Mouse (Mus musculus) spleen, postnatal 4 days (tissue): ENCODE results near the gene Gpc3.

Source experiments
- DNase-seq, 2 experiments: peaks; one replicate each; pipeline ENCODE4 v3.0.0; 2022; ENCODE audit warnings: low spot score in 2 of 2

Gpc3 gene

DNA sequence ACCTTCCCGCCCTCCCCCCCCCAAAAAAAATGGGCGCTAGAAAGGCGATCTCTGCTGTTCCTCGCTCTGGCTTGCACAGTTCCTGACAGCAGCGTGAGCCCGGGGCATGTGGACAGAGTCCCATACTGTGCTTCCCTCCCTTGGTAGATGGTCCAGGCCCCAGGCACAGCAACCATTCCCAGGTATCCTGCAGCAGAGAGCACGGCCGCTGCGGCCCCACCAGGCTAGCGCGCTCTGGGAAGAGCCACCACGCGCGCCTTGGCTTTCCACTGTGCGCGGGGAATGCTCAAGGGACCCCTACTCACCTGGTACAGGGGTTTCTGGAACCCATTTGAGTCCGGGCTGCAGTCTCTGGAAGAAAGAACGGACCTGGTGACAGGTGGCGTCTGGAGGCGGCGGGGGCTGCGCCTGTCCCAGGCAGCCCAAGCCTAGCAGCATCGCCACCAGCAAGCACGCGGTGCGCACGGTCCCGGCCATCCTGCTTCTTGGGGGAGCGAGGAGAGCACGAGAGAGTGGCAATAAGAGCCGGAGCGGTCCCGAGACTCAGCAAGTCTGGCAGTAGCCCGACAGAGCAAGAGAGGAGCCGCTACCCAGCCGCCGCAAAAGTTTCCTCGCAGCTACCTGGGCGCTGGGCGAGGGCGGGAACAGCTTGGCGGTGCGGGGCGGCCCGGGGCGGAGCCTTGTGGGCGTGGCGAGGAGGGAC, at the start of gene Gpc3:
Gene Gpc3 (minus strand): TSS at position 623 of the 703 bp plus-strand sequence.
- DNase-seq, result peak; percentile 35 to 70

DNA sequence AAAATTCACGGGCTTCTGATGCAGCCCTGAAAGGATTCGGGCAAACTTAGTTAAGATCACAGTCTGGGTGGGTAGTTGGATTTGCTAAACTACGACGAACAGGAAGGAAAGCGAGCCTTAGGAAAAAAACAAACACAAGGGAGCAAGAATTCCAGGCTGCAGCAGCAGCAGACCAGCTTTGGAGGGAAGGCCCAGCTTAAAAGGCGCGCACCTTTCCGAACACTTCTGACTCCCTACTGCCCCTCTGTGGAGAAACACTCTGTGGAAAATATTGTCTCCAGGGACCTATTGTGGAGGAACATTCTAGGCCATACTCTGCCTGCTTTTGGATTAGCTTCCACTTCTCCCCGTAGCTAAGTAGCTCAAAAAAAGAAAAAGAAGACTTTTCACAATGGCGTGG, 38.2 kb upstream of the Gpc3 start:
- DNase-seq, result no peak

DNA sequence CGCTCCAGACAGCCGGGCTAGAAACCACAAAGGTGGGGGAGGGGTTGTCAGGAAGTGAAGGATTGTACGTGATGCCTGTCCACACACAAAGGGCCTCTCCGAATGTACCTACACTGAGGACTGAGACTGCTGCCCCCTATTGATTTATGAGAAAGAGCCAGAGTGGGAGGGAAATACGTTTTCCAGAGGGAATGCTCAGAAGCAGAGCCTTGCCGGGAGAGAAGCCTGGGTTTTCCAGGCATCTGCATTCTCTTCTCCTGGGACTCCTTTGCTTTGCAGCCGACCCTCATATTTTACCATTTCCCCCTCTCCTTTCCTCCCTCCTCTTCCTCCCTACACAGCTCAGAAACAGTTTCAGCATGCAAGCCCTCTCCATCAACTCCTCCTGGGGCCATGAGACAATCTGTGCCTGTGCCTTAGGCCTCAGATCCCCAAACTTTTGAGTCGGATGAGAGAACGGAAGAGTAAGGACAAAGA, 37.8 kb upstream of the Gpc3 start:
- DNase-seq, result no peak

DNA sequence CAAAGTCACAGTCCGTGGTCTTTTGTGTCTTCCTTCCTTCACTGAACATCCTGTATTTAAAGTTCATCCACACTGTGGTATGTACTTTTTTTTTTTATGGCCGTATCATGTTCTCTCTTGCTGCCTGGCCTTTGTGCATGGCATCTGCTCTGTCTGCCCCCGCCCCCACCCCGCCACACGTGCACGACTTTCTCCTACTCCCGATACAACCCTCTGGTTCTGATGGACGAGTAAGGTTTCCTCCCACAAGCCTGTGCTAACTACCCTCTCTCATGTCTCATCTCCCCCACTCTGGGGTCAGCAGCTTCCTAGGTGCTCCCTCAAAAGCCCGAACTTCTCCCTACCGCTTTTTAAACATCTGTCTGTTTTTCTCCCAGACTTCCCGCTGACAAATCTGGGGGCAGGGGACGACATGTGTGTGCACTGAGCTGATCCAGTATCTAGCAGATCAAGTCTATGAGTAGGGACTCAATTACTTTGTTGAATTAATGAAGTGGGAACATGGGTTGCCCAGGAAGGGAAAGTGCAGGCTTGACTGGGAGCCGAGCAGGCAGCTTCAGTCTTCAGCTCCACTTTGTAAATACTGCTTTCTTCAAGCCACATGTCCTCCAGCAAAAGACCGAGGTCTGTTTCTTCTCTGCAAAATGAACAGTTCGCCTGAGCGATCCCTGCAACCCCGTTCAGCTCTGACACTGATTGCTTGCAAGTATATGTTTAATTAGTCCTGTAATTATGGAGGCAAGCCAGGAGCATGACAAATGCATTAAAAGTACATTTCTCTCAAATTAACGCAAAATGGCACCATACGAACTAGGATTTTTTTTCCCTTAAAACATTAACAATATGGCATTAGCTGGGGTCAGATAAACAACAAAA, 35.4 kb upstream of the Gpc3 start:
- DNase-seq, result no peak

DNA sequence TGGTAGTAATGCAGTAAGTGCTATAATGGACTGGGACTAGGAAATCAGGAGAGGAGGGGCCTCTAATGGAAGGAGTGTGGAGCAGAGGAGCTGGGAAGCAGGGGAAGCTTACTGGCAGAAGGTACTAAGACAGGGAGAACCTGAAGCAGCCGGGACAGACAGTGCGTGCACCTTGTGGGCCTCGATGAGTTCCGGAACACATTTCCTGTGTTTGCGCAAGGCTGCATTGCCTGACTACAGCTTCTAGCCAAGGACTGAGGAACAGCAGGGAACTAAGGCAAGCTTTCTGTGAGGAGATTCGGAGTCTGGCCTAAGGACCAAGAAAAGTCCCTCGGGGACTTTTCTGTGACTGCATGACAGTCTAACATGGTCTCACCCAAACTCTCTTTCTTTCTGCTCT, 30.6 kb upstream of the Gpc3 start:
- peak in 1 of 2 experiments; percentile 10 for DNase-seq

DNA sequence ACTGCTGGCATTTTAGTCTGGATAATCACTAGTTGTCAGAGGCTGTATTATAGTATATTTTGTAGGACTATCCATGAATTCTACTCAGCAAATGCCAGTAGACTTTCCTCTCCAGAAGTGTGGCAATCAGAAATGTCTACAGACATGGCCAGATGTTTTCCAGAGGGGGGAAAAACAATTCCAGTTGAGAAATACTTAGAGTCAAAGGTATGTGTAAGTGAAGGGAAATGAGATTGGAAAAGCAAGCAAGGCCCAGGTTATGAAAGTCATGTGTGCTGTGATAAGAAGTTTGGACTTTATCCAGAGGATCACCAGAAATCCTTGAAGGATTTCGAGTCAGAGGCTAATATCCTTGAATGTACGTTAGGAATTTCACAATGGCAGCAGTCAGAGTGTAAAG, 29.6 kb upstream of the Gpc3 start:
- DNase-seq, result no peak

DNA sequence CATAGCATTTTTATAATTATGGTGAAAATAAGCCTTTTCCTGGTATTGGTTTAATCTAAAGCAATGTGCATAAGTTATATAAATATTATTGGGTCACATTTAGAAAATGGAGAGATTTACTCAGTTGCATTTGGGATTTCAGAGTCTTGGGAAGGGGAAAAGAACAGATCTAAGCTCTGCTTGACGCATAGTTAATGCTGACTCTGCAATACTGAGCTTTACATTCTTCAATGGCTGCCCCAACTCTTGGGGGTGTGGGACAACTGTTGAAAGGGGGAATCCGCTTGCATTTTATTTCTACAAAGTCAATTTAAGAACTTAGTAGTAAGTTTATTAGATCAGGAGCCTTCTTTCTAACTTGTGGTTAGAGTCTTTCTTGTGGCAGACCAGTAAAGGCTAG, 28.4 kb upstream of the Gpc3 start:
- no peak for DNase-seq

DNA sequence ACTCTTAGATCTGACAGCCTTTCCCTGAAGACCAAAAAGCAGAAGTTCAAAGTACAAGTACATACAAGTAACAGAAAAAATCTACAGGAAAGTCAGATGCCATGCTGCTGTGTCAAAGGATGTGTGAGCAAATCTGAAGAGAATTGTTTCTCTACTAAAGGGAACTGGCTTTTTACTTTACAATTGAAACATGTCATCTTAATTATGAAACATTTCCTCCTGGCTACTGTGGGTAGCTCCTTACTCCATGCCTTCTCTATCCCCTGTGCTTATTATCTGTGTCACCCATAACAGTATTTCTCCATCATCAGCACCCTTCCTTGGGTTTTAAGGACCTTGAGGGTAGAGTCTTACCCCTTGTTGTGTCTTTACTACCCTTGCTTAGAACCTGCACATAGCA, 23.7 kb upstream of the Gpc3 start:
- DNase-seq, result no peak

DNA sequence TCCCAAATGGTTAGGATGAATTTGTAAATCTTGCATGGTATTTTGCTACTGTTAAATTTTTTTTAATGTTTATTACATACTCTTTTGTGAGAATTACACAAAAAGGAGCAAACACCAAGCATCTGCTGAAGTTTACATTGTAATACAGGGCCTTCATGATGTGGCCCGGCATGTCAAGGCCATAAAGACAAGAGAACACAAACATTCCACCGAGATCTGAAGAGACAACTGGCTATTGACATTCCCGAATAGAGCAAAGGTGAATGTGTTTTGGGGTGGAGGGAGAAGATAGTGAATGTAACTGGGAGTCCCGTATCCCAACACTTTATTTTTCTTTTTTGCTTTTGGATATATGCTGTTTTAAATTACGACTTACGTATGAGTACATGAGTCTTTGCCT, 20.2 kb upstream of the Gpc3 start:
- DNase-seq, result no peak

DNA sequence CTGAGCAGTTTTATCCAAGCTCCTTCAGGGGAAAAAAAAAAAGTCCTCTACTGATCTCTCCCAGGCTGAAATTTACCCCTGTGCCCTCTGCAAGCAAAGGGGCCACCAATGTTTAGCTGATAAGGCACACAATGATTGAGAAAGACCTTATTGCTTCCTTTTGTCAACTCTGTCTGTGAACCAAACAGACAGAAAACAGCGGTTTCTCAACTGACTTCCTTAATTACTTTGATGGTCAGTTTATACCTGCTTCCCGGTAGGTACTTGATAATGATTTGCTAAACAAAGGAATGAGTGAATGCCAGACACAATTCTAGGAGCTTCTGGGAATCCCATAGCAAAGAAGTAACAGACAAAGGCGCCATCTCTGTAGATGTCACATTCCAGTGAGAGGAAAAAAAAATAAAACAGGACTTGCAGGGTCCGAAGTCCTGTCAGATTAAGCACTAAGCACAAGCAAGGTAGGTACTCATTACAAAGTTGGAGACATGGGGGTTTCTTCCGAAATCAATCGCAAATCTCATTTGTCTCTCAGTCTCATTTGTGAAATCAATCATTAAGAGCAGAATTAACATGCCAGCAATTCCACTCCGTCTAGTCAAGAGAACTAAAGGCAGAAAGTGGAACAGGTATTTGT, 19.1 kb upstream of the Gpc3 start:
- no peak for DNase-seq

DNA sequence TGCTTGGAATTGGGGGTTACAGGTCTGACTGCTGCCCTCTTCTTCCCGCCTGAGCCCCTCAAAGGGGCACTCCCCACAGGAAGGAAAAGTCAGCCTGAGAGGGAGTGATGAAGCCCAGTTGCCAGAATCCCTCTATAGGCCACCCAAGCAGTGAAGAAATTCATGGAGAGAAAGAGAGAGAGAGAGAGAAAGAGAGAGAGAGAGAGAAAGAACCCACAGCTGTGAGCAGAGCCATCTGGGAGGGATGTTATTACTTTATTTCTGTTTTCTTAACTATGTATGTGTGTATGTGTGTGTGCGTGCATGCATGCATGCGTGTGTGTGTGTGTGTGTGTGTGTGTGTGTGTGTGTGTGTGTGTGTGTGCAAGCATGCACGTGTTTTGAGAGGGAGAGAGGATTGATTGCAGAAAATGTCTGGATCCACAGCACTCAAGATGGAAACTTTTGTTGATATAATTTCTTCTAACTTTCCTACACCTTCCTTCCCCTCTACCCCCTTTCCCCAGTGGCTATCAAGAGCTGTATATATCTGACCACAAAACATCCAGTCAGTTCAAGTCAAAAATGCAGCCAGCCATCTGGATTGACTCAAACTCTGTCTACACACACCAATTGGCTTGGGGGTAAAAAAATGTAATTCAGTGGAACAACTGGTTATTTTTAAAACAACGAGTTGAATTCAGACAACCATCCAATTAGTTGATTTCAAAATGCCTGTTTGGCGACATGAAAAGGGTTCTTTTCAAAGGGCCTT, 13.4 kb upstream of the Gpc3 start:
- no peak for DNase-seq

DNA sequence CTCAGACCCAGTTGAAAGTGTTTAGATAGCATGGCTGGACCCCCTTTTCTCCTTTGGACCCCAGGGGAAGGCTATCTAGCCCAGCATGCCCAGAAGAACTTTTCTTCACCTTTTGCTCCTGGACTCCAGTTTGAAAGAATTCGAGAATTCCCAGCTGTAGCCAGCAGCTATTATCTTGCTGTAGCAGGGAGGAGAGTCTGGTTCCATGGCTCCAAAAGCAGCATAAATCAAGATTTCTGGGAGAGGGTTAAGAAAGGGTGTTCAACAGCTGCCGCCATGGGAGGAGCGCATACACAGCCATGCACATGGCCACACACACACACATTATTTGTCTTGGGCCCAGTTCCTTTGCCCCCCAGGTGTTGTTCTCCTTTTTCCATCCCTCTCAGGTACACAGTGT, 4.1 kb upstream of the Gpc3 start:
- DNase-seq, result no peak

DNA sequence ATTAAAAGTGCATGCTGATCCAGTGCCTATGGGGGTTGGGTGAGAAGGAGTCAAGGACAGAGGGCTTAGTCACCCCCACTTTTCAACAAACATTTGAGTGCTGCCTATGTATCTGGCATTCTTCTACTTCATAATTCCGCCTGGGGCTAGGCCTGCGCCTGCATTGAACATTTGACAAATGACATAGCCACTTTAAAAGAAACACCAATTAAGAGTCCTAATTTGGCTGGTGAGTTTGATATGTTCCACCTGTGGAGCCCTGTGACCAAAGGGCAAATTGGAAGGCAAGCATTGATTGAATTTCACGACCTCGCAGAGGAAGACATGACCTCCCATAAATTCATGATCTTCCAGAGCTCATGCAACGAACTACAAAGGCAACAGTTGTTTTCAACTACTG, 2.4 kb upstream of the Gpc3 start:
- no peak for DNase-seq

DNA sequence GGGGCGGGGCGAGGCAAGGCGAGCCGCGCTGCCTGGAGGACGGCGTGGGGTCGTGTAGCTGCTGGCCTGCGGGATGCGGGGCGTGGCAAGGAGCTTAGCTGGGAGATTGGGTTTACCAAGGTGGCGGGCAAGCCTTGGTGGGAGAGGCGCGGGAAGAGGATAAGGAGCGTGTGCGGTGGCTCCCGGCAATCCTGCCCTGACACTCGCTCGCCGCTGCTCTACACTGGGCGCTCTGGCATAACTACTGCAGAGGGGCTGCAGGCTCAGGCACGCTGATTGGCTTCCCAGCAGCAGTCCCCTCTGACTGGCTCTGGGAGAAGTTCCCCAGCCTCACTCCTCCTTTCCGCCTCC, 256 bp upstream of the Gpc3 start:
- peak in 1 of 2 experiments; percentile 11 for DNase-seq

DNA sequence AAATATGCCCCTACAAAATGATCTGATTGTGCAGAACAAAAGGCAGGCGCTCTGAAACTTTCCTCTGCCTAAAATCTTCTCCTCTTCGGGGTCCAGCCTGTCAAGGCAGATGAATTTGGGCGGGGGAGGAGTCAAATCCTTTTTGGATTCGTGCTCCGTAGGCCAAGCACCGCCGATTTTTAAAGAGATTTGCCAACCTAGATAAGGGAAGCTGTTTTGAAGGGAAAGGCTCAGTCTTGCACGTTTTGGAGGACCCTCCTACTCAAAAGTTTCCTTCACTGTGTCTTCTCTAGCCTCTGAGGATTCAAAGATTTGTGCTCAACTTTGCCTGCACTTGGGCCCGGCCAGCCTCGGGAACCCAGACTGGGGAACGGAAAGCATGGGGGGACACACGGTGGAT, 944 bp downstream of the Gpc3 start:
- DNase-seq, result no peak

DNA sequence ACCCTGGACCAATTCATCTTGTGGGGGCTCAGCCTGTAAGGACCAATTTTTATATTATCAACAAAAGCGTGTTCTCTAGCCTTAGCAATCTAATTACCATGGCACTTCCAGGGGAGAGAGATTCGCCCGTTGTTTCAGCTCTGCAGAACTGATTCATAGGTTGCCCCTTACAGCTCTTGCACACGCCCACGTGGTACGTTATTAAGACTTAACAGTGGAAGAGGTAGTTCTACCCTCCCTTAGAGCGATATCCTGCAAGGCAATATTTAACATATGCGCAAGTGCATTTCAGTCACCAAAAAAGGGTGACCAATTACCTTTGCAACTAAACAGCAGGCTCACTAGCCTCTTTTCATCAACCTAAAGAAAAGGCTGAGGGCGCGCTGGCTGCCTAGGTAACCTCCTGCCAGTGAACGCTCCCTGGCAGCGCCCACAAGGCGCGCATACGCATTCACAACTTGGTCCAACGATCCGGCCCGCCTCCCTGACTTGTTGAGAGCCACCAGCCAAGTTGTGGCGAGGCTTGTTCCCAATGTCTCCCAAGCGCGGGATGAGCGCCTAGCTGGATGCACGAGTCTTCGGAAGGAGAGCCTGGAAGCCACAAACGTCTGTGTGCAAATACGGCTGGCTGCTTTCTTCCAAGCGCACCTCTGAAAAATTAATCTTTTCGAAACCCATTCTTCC, 1.6 kb downstream of the Gpc3 start:
- DNase-seq, result no peak

DNA sequence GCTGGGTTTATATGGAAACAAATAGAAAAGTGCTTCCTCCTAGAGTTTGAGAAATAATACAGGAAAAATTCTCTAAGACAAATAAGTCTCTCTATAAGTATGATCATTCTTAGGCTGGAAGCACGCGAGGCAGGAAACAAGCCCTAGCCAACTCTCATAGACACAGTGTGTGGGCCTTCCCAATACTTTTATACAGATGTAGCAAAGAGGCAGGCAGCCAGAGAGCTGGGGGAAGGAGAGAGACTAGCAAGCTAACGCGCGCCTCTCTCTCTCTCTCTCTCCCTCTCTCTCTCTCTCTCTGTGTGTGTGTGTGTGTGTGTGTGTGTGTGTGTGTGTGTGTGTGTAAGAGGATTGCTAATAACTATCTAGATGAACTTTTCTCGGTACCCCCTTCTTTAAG, 2.2 kb downstream of the Gpc3 start:
- DNase-seq, result no peak

DNA sequence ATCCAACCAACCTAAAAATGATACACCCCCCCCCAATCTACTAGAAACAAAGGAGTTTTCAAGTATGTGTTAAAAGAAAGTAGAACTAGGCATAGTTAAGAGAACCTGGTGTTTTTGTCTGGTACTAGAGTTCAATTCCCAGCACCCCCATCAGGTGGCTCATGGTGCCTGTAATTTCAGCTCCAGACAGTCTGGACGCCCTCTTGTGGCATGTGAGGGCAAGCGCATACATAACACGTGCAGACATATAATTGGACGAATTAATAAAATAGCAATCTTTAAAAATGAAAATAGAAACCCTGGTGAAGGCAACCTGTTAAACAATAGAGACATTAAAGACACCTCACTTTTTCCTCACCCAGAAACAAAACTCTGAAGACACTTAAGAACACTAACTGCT, 10.6 kb downstream of the Gpc3 start:
- DNase-seq, result no peak

DNA sequence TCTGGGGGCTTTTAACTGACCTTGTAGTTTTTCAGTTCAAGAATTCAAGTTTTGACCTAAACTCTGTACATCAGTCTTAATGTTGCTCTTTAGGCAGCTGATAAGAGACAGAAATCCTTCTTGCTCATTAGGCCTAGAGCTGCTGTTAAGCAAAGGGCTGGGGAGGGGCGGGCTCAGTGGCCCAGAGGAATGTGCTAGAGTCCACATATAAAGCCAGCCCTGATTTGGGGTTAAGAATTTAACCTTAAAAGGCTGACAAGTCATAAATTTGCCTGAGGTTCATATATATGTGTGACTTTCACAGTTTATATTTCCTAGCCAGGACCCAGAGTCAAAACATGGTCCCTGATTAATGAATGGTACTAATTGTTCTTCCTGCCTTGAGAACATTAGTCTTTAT, 14.5 kb downstream of the Gpc3 start:
- no peak for DNase-seq

DNA sequence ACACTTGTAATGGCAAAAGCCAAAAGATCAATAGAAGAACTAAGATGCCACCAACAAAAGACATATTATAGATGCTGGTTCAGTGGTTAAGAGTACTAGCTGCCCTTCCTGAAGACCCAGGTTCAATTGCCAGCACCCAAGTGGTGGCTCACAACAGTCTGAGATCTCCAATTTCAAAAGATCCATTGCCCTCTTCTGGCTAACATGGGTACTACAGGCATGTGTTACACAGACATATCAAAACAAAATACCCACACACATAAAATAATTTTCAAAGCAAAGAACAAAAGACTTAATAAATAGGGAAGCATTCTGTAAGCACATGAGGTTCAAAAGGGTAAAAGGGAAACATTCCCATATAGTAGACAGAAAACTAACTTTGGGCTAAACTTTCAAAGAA, 26.1 kb downstream of the Gpc3 start:
- DNase-seq, result no peak

DNA sequence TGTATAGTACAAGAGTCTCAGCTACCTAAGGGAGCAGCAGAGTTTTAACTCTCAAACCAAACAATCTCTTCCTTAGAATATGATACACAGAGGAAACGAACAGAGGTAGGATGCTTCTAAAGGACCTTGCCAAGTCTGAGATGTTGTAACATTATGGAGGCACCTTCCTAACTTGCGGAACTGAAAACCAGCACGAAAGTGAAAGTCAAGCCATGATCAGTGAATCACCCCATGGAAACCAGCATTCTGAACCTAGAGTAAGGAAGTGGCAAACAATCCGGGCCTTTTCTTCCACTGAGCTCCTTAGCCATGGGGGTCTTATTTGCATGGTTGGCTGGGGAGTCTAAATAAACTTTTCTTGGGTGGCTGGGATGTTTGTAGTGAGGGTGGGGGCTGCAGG, 53.8 kb downstream of the Gpc3 start:
- DNase-seq, result no peak

DNA sequence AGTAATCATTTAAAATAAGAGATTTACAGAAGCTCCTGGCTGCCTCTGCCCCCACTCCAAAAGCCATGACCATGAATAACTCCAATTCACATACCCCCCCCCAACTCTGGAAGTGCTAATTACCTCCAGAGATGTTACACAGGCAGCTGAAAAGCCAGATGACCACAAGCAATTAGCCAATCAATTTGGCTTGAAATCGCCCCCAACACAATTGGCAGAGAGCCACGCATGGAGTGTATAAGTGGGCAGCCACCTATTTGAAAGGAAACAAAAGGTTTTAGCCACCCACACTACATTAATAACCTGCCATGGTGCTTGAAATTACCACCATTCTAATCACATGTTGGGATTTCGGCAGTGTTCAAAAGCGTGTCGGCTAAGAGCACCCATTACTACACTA, 55.2 kb downstream of the Gpc3 start:
- no peak for DNase-seq
